Comparison of ENCODE assay signal across 2 mouse cellular contexts in genomic region chr9:17046852-17047251, GRCm38 (mm10).
DNase-seq lines count a peak whose midpoint lies in the region; TF ChIP-seq lines count a peak whose summit lies in the region.
"Not testable (repeated sequence)": the region's sequence is repeated elsewhere in the genome, so short reads cannot be mapped to it uniquely, and the experiment has no call there.

No protein-coding gene starts in this region.

- not testable (repeated sequence) for DNase-seq in CH12.LX (ENCODE audit: extremely low read depth); MEL (ENCODE audit: low read depth, low spot score)

- H3K27ac ChIP-seq in CH12.LX (ENCODE audit: insufficient read depth, low read depth); MEL (ENCODE audit: control insufficient read depth, low read depth, low read length): not testable (repeated sequence)

- TF ChIP-seq CTCF in CH12.LX (conservative IDR thresholded peaks at IDR 0.05 in 1 of 2, IDR thresholded peaks at IDR 0.05 in 1 of 2; ENCODE audit: low read depth in 2 of 2, low read length in 2 of 2); MEL (IDR thresholded peaks at IDR 0.05 in 2 of 3, conservative IDR thresholded peaks at IDR 0.05 in 1 of 3; ENCODE audit: control insufficient read depth in 1 of 3, insufficient read depth in 1 of 3, low read depth in 2 of 3, low read length in 3 of 3, poor library complexity in 1 of 3, severe bottlenecking in 1 of 3): not testable (repeated sequence)

- in situ Hi-C loops in CH12.LX (cut with MboI; ENCODE audit: low pct_ligation_motif_present, low pct_unique_long_range_greater_than_20kb, low sequenced_read_pairs): not testable (repeated sequence)

- not testable (repeated sequence) for TF ChIP-seq EP300 in CH12.LX (IDR thresholded peaks at IDR 0.05; ENCODE audit: low read length); MEL (IDR thresholded peaks at IDR 0.05; ENCODE audit: low read depth in 1 of 2, low read length in 2 of 2)

- H3K4me2 ChIP-seq in CH12.LX (ENCODE audit: insufficient read depth, low read depth, poor library complexity, severe bottlenecking): not testable (repeated sequence)

- TF ChIP-seq POLR2A in CH12.LX (IDR thresholded peaks at IDR 0.05; ENCODE audit: low read depth, low read length); MEL (IDR thresholded peaks at IDR 0.05; ENCODE audit: control insufficient read depth in 1 of 2, insufficient read depth in 1 of 2, low read depth in 1 of 2, low read length in 2 of 2, poor library complexity in 1 of 2): not testable (repeated sequence)

- H3K27me3 ChIP-seq in CH12.LX (replicated peaks); MEL (ENCODE audit: control insufficient read depth in 1 of 2, insufficient read depth in 2 of 2, low read length in 2 of 2): not testable (repeated sequence)

- H3K9ac ChIP-seq in CH12.LX (ENCODE audit: insufficient read depth, low read depth); MEL (ENCODE audit: control insufficient read depth, low read depth, low read length, poor library complexity, severe bottlenecking): not testable (repeated sequence)

- not testable (repeated sequence) for H3K36me3 ChIP-seq in CH12.LX (replicated peaks in 1 of 2; ENCODE audit: control insufficient read depth in 1 of 2, insufficient read depth in 1 of 2, low read length in 1 of 2); MEL (ENCODE audit: control insufficient read depth in 1 of 2, insufficient read depth in 2 of 2, low read length in 2 of 2)

- dilution Hi-C loops in CH12.LX (cut with MboI; ENCODE audit: extremely low pct_ligation_motif_present, extremely low pct_unique_long_range_greater_than_20kb, low sequenced_read_pairs): not testable (repeated sequence)

- H3K79me2 ChIP-seq in CH12.LX (replicated peaks; ENCODE audit: control insufficient read depth, extremely low read depth, insufficient read depth, poor library complexity, severe bottlenecking); MEL (ENCODE audit: control insufficient read depth, insufficient read depth, low read length, poor library complexity): not testable (repeated sequence)

- H3K4me1 ChIP-seq in CH12.LX (ENCODE audit: control insufficient read depth in 1 of 2, insufficient read depth in 2 of 2); MEL (ENCODE audit: control insufficient read depth in 1 of 2, insufficient read depth in 2 of 2, low read length in 2 of 2): not testable (repeated sequence)

- not testable (repeated sequence) for TF ChIP-seq RAD21 in CH12.LX (IDR thresholded peaks at IDR 0.05; ENCODE audit: low read depth, low read length); MEL (IDR thresholded peaks at IDR 0.05; ENCODE audit: low read depth, low read length)

- not testable (repeated sequence) for H3K9me3 ChIP-seq in CH12.LX (replicated peaks; ENCODE audit: low read length); MEL (replicated peaks; ENCODE audit: insufficient read depth, low read length)

- not testable (repeated sequence) for H3K4me3 ChIP-seq in CH12.LX (replicated peaks in 1 of 3; ENCODE audit: low read depth in 2 of 3, low read length in 2 of 3, poor library complexity in 1 of 3); MEL (ENCODE audit: control insufficient read depth in 1 of 2, insufficient read depth in 1 of 2, low read depth in 2 of 2, low read length in 2 of 2)

TF ChIP-seq in CH12.LX, 34 proteins besides CTCF, POLR2A, EP300 and RAD21:
- TF ChIP-seq ETS1 (conservative IDR thresholded peaks at IDR 0.05; ENCODE audit: low read depth, low read length): peak; percentile 63

TF ChIP-seq in MEL, 35 proteins besides CTCF, POLR2A, EP300 and RAD21:
- TF ChIP-seq ETS1 (IDR thresholded peaks at IDR 0.05; ENCODE audit: low read depth, low read length): peak; percentile 56
